Mouse (Mus musculus): ENCODE results near the gene Klra4. TPM values are rescaled to one million over a fixed set of nuclear protein-coding genes. Genes with fewer than 3 reads are reported as not detected.
"Not testable (repeated sequence)": the region's sequence is repeated elsewhere in the genome, so short reads cannot be mapped to it uniquely, and the experiment has no call there.

Gene Klra4
- polyA plus RNA-seq (2011; ENCODE audit: insufficient read length, low read depth, missing spikeins) = 0.42 and 2.4 TPM in 2 replicates

GRCm38 (mm10) chr6:130067171-130067570 lies at the start of gene Klra4:
Klra4 (minus strand) TSS chr6:130067271.
- H3K4me3 ChIP-seq (ENCODE audit: insufficient read depth, low read length); H3K27ac ChIP-seq (ENCODE audit: insufficient read depth, low read length); H3K4me1 ChIP-seq (ENCODE audit: control insufficient read depth, insufficient read depth, low read length): not testable (repeated sequence)

GRCm38 (mm10) chr6:130110485-130110884 lies 43.4 kb upstream of the Klra4 start:
- Histone ChIP-seq H3K4me3 (ENCODE audit: insufficient read depth, low read length) (no peak overlapping the region), H3K4me1 (ENCODE audit: control insufficient read depth, insufficient read depth, low read length) (no peaks in the 10 kb centered on the region), H3K27ac (ENCODE audit: insufficient read depth, low read length) (no peak overlapping the region)
- TF ChIP-seq POLR2A (IDR thresholded peaks at IDR 0.05; ENCODE audit: low read depth, low read length) (no peak), CTCF (IDR thresholded peaks at IDR 0.05; ENCODE audit: borderline replicate concordance, insufficient read depth, low read length) (no peak)

GRCm38 (mm10) chr6:130102743-130103142 lies 35.7 kb upstream of the Klra4 start:
- H3K4me1 ChIP-seq (ENCODE audit: control insufficient read depth, insufficient read depth, low read length); H3K27ac ChIP-seq (ENCODE audit: insufficient read depth, low read length); H3K4me3 ChIP-seq (ENCODE audit: insufficient read depth, low read length): not testable (repeated sequence)

- no peaks in the 10 kb centered on the region for H3K4me1 ChIP-seq (ENCODE audit: control insufficient read depth, insufficient read depth, low read length)
These were observed 25.4 kb upstream of the Klra4 start for GRCm38 (mm10) chr6:130092336-130092948.

GRCm38 (mm10) chr6:130065196-130065595 lies 1.9 kb downstream of the Klra4 start:
- no peaks in the 10 kb centered on the region for H3K4me1 ChIP-seq (ENCODE audit: control insufficient read depth, insufficient read depth, low read length)
- H3K27ac ChIP-seq (ENCODE audit: insufficient read depth, low read length) = no peak overlapping the region
- TF ChIP-seq POLR2A (IDR thresholded peaks at IDR 0.05; ENCODE audit: low read depth, low read length) = no peak
- no peak for TF ChIP-seq CTCF (IDR thresholded peaks at IDR 0.05; ENCODE audit: borderline replicate concordance, insufficient read depth, low read length)
- H3K4me3 ChIP-seq (ENCODE audit: insufficient read depth, low read length) = no peak overlapping the region

More at GRCm38 (mm10) chr6:130092336-130092948, 25.4 kb upstream of the Klra4 start:
- Histone ChIP-seq H3K4me3 (ENCODE audit: insufficient read depth, low read length) (no peak overlapping the region), H3K27ac (ENCODE audit: insufficient read depth, low read length) (no peak overlapping the region)
- TF ChIP-seq POLR2A (IDR thresholded peaks at IDR 0.05; ENCODE audit: low read depth, low read length) (no peak), CTCF (IDR thresholded peaks at IDR 0.05; ENCODE audit: borderline replicate concordance, insufficient read depth, low read length) (no peak)

GRCm38 (mm10) chr6:130035146-130035545 lies 31.9 kb downstream of the Klra4 start:
- H3K4me1 ChIP-seq (ENCODE audit: control insufficient read depth, insufficient read depth, low read length); H3K27ac ChIP-seq (ENCODE audit: insufficient read depth, low read length); H3K4me3 ChIP-seq (ENCODE audit: insufficient read depth, low read length): not testable (repeated sequence)

GRCm38 (mm10) chr6:130031493-130032089 lies 35.5 kb downstream of the Klra4 start:
- not testable (repeated sequence) for H3K4me3 ChIP-seq (ENCODE audit: insufficient read depth, low read length); H3K27ac ChIP-seq (ENCODE audit: insufficient read depth, low read length); H3K4me1 ChIP-seq (ENCODE audit: control insufficient read depth, insufficient read depth, low read length)

- H3K27ac ChIP-seq (ENCODE audit: insufficient read depth, low read length) = no peak within 1 kb of the TSS
- H3K4me3 ChIP-seq (ENCODE audit: insufficient read depth, low read length) = no peak within 1 kb of the TSS
- no peaks in the 10 kb centered on the region for H3K4me1 ChIP-seq (ENCODE audit: control insufficient read depth, insufficient read depth, low read length)
- TF ChIP-seq CTCF (IDR thresholded peaks at IDR 0.05; ENCODE audit: borderline replicate concordance, insufficient read depth, low read length) (no peak), POLR2A (IDR thresholded peaks at IDR 0.05; ENCODE audit: low read depth, low read length) (no peak)
These were observed 40.2 kb downstream of the Klra4 start, which contains the start of gene Klra6 for GRCm38 (mm10) chr6:130026854-130027253. Klra6 (minus strand) TSS chr6:130026954.

Other genes starting within 250 kb of the Klra4 start
- not detected in 2 replicates for gene Gm17631, start 204.6 kb downstream of the Klra4 start, polyA plus RNA-seq (2011; ENCODE audit: insufficient read length, low read depth, missing spikeins)
- gene Klra17, start 190.6 kb downstream of the Klra4 start, polyA plus RNA-seq (2011; ENCODE audit: insufficient read length, low read depth, missing spikeins) = not detected in 2 replicates
- not detected in 2 replicates for gene Klra5, start 149.6 kb downstream of the Klra4 start, polyA plus RNA-seq (2011; ENCODE audit: insufficient read length, low read depth, missing spikeins)
- gene Klra6, start 40.3 kb downstream of the Klra4 start, polyA plus RNA-seq (2011; ENCODE audit: insufficient read length, low read depth, missing spikeins) = not detected in 2 replicates
- gene Klra8, start 62.6 kb upstream of the Klra4 start, polyA plus RNA-seq (2011; ENCODE audit: insufficient read length, low read depth, missing spikeins) = not detected in 2 replicates
- gene Klra9, start 125.8 kb upstream of the Klra4 start, polyA plus RNA-seq (2011; ENCODE audit: insufficient read length, low read depth, missing spikeins) = not detected in 2 replicates
- gene Klra7, start 166.1 kb upstream of the Klra4 start, polyA plus RNA-seq (2011; ENCODE audit: insufficient read length, low read depth, missing spikeins) = not detected in 2 replicates
- gene Klra10, start 214.7 kb upstream of the Klra4 start, polyA plus RNA-seq (2011; ENCODE audit: insufficient read length, low read depth, missing spikeins) = not detected in 2 replicates